Mouse (Mus musculus) midbrain, postnatal 0 days (tissue): Measurements from ENCODE around the gene Sytl1. TPM values are rescaled to one million over a fixed set of nuclear protein-coding genes. Genes with fewer than 3 reads are reported as not detected.

ENCODE experiments used
- ATAC-seq: fragments of 200-750 bp; cut with Nextera tagmentation; 2 replicates; pipeline ENCODE4 v1.8.0; 2017; ENCODE audit warnings: moderate number of reproducible peaks, mild to moderate bottlenecking, moderate TSS enrichment, moderate library complexity; ENCODE audit not compliant: low FRiP score
- DNase-seq: peaks from one replicate; pipeline ENCODE4 v3.0.0-alpha.2; 2015; ENCODE audit warnings: low spot score
- H3K27ac ChIP-seq: fragments of 300-500 bp; sonication (generic); 2 replicates; pipeline ENCODE4 v1.5.1; 2014; ENCODE audit warnings: low read depth, mild to moderate bottlenecking, low read length, mixed read lengths
- H3K27me3 ChIP-seq: fragments of 300-500 bp; sonication (generic); 2 replicates; pipeline ENCODE4 v1.6.1; 2014; ENCODE audit warnings: low read length, control low read depth, mixed read lengths; ENCODE audit not compliant: insufficient read depth
- H3K36me3 ChIP-seq: fragments of 300-500 bp; sonication (generic); 2 replicates; pipeline ENCODE4 v1.6.1; 2014; ENCODE audit warnings: low read length, control low read depth, mixed read lengths; ENCODE audit not compliant: insufficient read depth
- H3K4me1 ChIP-seq: fragments of 300-500 bp; sonication (generic); 2 replicates; pipeline ENCODE4 v1.6.1; 2014; ENCODE audit warnings: mild to moderate bottlenecking, control low read depth, antibody characterized with exemption, low read length, mixed read lengths; ENCODE audit not compliant: insufficient read depth
- H3K4me2 ChIP-seq: fragments of 300-500 bp; sonication (generic); 2 replicates; pipeline ENCODE4 v1.6.1; 2014; ENCODE audit warnings: low read depth, mild to moderate bottlenecking, low read length, mixed read lengths; ENCODE audit not compliant: poor library complexity, severe bottlenecking
- H3K4me3 ChIP-seq: fragments of 300-500 bp; sonication (generic); 2 replicates; pipeline ENCODE4 v1.5.1; 2014; ENCODE audit warnings: low read depth, mild to moderate bottlenecking, low read length, moderate library complexity
- H3K9ac ChIP-seq: fragments of 300-500 bp; sonication (generic); replicated peaks from 2 replicates; pipeline ENCODE4 v1.6.1; 2014; ENCODE audit warnings: mild to moderate bottlenecking, low read length, moderate library complexity, mixed read lengths; ENCODE audit not compliant: poor library complexity, severe bottlenecking
- H3K9me3 ChIP-seq: fragments of 300-500 bp; sonication (generic); 2 replicates; pipeline ENCODE4 v1.6.1; 2016; ENCODE audit warnings: low read length, control low read depth
- CTCF ChIP-seq: IDR thresholded peaks from 2 replicates; pipeline ENCODE4 v1.5.1; 2016; ENCODE audit warnings: antibody characterized with exemption, mild to moderate bottlenecking
- WGBS: fragments of 180-500 bp; shearing (Covaris S2); extraction: QIAGEN DNeasy Blood & Tissue Kit; methylation state at CpG from one replicate; pipeline ENCODE4 v1.1.7; 2014; 5-methylcytosine and 5-hydroxymethylcytosine counted together
- polyA plus RNA-seq: library from polyadenylated mRNA; unstranded; fragments of >200 nt; fragmentation: Nextera tagmentation; extraction: Ambion mirVana; gene quantifications from 2 replicates; pipeline ENCODE4 v1.2.1, GENCODE M21; 2015
- total RNA-seq: library from RNA; depleted of rRNA; stranded (reverse); fragments of >200 nt; gene quantifications from 2 replicates; pipeline ENCODE4 v1.2.3, GENCODE M21; 2014

Sytl1 gene
- total and polyA plus RNA-seq, 2 experiments from 2014 or later = 0.21 to 1.6 TPM

- ATAC-seq (peak; percentile 94), DNase-seq (peak; percentile 98)
- Histone ChIP-seq H3K36me3 (0 out of 2 replicates have a peak, but pooled peaks cover 3% of the 10 kb centered on the region), H3K9ac (peak within 1 kb of the TSS; percentile 89), H3K4me3 (peak within 1 kb of the TSS; percentile 81), H3K9me3 (no peaks in the 10 kb centered on the region), H3K27me3 (no peaks in the 10 kb centered on the region), H3K27ac (peak within 1 kb of the TSS; percentile 93), H3K4me2 (peak within 1 kb of the TSS; percentile 72), H3K4me1 (peaks cover 11% of the 10 kb centered on the region; the same call in 1 of the 2 replicates)
- no peak for TF ChIP-seq CTCF
- WGBS = under 1% methylated on average over 66 of the region's 73 CpGs
Observed at GRCm38 (mm10) chr4:133277104-133278026, 14.5 kb upstream of the Sytl1 start, which contains the start of gene Tmem222. Tmem222 (minus strand) TSS chr4:133277792.

GRCm38 (mm10) chr4:133270929-133271328, 8.0 kb upstream of the Sytl1 start:
- no peak overlapping the region for H3K4me3 ChIP-seq
- no peak overlapping the region for H3K9ac ChIP-seq
- H3K4me2 ChIP-seq = no peak overlapping the region
- no peaks in the 10 kb centered on the region for H3K9me3 ChIP-seq
- WGBS = 92% methylated on average over 9 of the region's 9 CpGs
- peaks cover 43% of the 10 kb centered on the region for H3K36me3 ChIP-seq
- TF ChIP-seq CTCF = no peak
- peaks cover 4% of the 10 kb centered on the region; the same call in 1 of the 2 replicates for H3K4me1 ChIP-seq
- ATAC-seq (no peak), DNase-seq (no peak)
- no peaks in the 10 kb centered on the region for H3K27me3 ChIP-seq
- no peak overlapping the region for H3K27ac ChIP-seq

- Histone ChIP-seq H3K9me3 (no peaks in the 10 kb centered on the region), H3K4me3 (no peak overlapping the region), H3K9ac (no peak overlapping the region), H3K27ac (no peak overlapping the region), H3K4me2 (no peak overlapping the region), H3K36me3 (peaks cover 46% of the 10 kb centered on the region), H3K4me1 (no peaks in the 10 kb centered on the region), H3K27me3 (no peaks in the 10 kb centered on the region)
- DNase-seq = no peak
- 90% methylated on average over 3 of the region's 3 CpGs for WGBS
- no peak for TF ChIP-seq CTCF
- ATAC-seq = no peak
Observed at GRCm38 (mm10) chr4:133269596-133269995, 6.7 kb upstream of the Sytl1 start.

GRCm38 (mm10) chr4:133268931-133269330, 6.0 kb upstream of the Sytl1 start:
- no peak overlapping the region for H3K9ac ChIP-seq
- peaks cover 48% of the 10 kb centered on the region for H3K36me3 ChIP-seq
- H3K4me3 ChIP-seq = no peak overlapping the region
- 94% methylated on average over 3 of the region's 3 CpGs for WGBS
- no peaks in the 10 kb centered on the region for H3K27me3 ChIP-seq
- ATAC-seq (no peak), DNase-seq (no peak)
- no peak overlapping the region for H3K27ac ChIP-seq
- TF ChIP-seq CTCF = no peak
- no peaks in the 10 kb centered on the region for H3K4me1 ChIP-seq
- no peak overlapping the region for H3K4me2 ChIP-seq
- H3K9me3 ChIP-seq = no peaks in the 10 kb centered on the region

- Histone ChIP-seq H3K27me3 (no peaks in the 10 kb centered on the region), H3K4me2 (no peak overlapping the region), H3K4me1 (no peaks in the 10 kb centered on the region), H3K27ac (no peak overlapping the region), H3K9ac (no peak overlapping the region), H3K36me3 (peaks cover 48% of the 10 kb centered on the region), H3K9me3 (no peaks in the 10 kb centered on the region), H3K4me3 (no peak overlapping the region)
- DNase-seq = no peak
- ATAC-seq = no peak
- 97% methylated on average over 12 of the region's 12 CpGs for WGBS
- TF ChIP-seq CTCF = no peak
Observed at GRCm38 (mm10) chr4:133266248-133266880, 3.5 kb upstream of the Sytl1 start.

GRCm38 (mm10) chr4:133265759-133266158, 2.8 kb upstream of the Sytl1 start:
- Histone ChIP-seq H3K9ac (no peak overlapping the region), H3K4me3 (no peak overlapping the region), H3K4me2 (no peak overlapping the region), H3K4me1 (no peaks in the 10 kb centered on the region), H3K27ac (no peak overlapping the region), H3K36me3 (peaks cover 48% of the 10 kb centered on the region), H3K9me3 (no peaks in the 10 kb centered on the region), H3K27me3 (no peaks in the 10 kb centered on the region)
- DNase-seq = no peak
- ATAC-seq = no peak
- no peak for TF ChIP-seq CTCF
- WGBS = 96% methylated on average over 4 of the region's 4 CpGs
